Mouse (Mus musculus): ENCODE data around the gene Fhit.

GRCm38 (mm10) chr14:9642628-9643027, 1519.2 kb downstream of the Fhit start:
- TF ChIP-seq GATA1 (IDR thresholded peaks at IDR 0.05; ENCODE audit: borderline replicate concordance, low read length) (no peak), FLI1 (IDR thresholded peaks at IDR 0.05; ENCODE audit: low read length) (no peak)

All from megakaryocyte, embryonic 14.5 days (primary cell).